Comparison of ENCODE assay signal across 15 mouse cellular contexts in the genomic region with DNA sequence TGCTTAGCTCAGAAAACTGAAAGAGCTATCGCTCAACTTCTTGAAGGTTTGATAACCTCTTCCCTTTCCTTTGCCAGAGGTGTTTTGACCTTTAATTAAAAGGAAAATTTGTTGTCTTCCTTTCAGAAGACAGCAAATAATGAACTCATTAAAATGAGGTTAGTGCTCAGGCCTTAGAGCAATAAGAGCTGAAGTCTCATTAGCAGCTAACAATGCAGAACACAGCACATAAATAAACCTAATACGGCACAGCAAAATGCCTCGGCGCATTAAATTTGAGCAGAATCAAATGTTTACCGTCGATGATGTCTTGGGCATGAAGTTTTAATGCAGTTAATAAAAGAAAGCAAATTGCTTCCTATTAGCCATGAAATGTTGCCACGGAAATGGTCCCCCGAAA.
"Had no signal": no experiment of that assay in that cellular context is flagged by ENCODE, and none has a peak within 500 bp of the region (broad histone marks: within the 10 kb centered on the region; RNA-seq: fewer than 3 reads in every experiment).

No protein-coding gene starts in this region.

- H3K9me3 ChIP-seq: kidney, embryonic 15.5 days; limb, embryonic 10.5 days; liver, embryonic 15.5 days had no signal

- H3K36me3 ChIP-seq: kidney, embryonic 15.5 days; limb, embryonic 10.5 days; liver, embryonic 15.5 days had no signal

- H3K4me3 ChIP-seq: kidney, embryonic 15.5 days; left cerebral cortex, adult 2 months; limb, embryonic 10.5 days; liver, embryonic 15.5 days had no signal

- H3K27me3 ChIP-seq: kidney, embryonic 15.5 days; liver, embryonic 15.5 days had no signal

- H3K4me1 ChIP-seq: kidney, embryonic 15.5 days; limb, embryonic 10.5 days; liver, embryonic 15.5 days had no signal

- DNase-seq: kidney, adult 2 months; kidney, postnatal 14 days; lung, adult 2 months; lung, postnatal 36 days; right cerebral cortex, postnatal 4 days; spleen, adult 18-20 months; thymus, adult 18-20 months; thymus, postnatal 14 days had no signal

- H3K4me2 ChIP-seq: kidney, embryonic 15.5 days; liver, embryonic 11.5 days; liver, embryonic 15.5 days had no signal

- ATAC-seq: lung, postnatal 0 days; midbrain, embryonic 16.5 days had no signal

- H3K9ac ChIP-seq: kidney, embryonic 15.5 days; liver, embryonic 15.5 days had no signal

- H3K27ac ChIP-seq: kidney, embryonic 15.5 days; left cerebral cortex, adult 2 months; limb, embryonic 10.5 days; liver, embryonic 15.5 days had no signal
